Mouse (Mus musculus) frontal cortex, postnatal 25 days (tissue): Measurements from ENCODE around the gene Clk2.
A peak's percentile ranks its signal among the peaks of the same experiment; 100 is the strongest.
"Not testable (repeated sequence)": the region's sequence is repeated elsewhere in the genome, so short reads cannot be mapped to it uniquely, and the experiment has no call there.

ENCODE experiments used
- DNase-seq, 2 experiments: peaks; one replicate each; pipeline ENCODE4 v3.0.0; 2022; ENCODE audit warnings: low spot score in 2 of 2

Gene Clk2

GRCm38 (mm10) chr3:89159616-89160344 is 4.8 kb upstream of the Clk2 start, which contains the start of gene Hcn3:
TSS of gene Hcn3 (minus strand) at chr3:89160196.
- DNase-seq: peak; percentile 28 to 51

- DNase-seq: not testable (repeated sequence)
Measured at GRCm38 (mm10) chr3:89161207-89161606, 3.4 kb upstream of the Clk2 start.

- DNase-seq: no peak
Measured at GRCm38 (mm10) chr3:89161786-89162185, 2.8 kb upstream of the Clk2 start.

GRCm38 (mm10) chr3:89163123-89163522 is 1.5 kb upstream of the Clk2 start:
- DNase-seq: no peak

GRCm38 (mm10) chr3:89163643-89164245 is 851 bp upstream of the Clk2 start:
- no peak for DNase-seq

- no peak for DNase-seq
Measured at GRCm38 (mm10) chr3:89165268-89165870, 774 bp downstream of the Clk2 start.

GRCm38 (mm10) chr3:89166945-89167344 is 2.4 kb downstream of the Clk2 start:
- DNase-seq: no peak

- no peak for DNase-seq
Measured at GRCm38 (mm10) chr3:89174844-89175243, 10.2 kb downstream of the Clk2 start.

GRCm38 (mm10) chr3:89175544-89175943 is 10.9 kb downstream of the Clk2 start:
- DNase-seq: no peak

- DNase-seq: no peak
Measured at GRCm38 (mm10) chr3:89176421-89176820, 11.8 kb downstream of the Clk2 start.

GRCm38 (mm10) chr3:89177242-89178106 is 12.9 kb downstream of the Clk2 start, which contains the start of gene Scamp3:
TSS of gene Scamp3 (plus strand) at chr3:89177473.
- peak; percentile 60 to 78 for DNase-seq

GRCm38 (mm10) chr3:89178107-89178385 is 13.5 kb downstream of the Clk2 start:
- DNase-seq: no peak

- DNase-seq: no peak
Measured at GRCm38 (mm10) chr3:89179056-89179455, 14.5 kb downstream of the Clk2 start.

- no peak for DNase-seq
Measured at GRCm38 (mm10) chr3:89181749-89182500, 17.3 kb downstream of the Clk2 start.

- DNase-seq: no peak
Measured at GRCm38 (mm10) chr3:89182531-89183057, 18.0 kb downstream of the Clk2 start.

GRCm38 (mm10) chr3:89183058-89183958 is 18.7 kb downstream of the Clk2 start, which contains the start of gene Fam189b:
TSS of gene Fam189b (plus strand) at chr3:89183143.
- DNase-seq: peak; percentile 80 to 86

- no peak for DNase-seq
Measured at GRCm38 (mm10) chr3:89183959-89184315, 19.3 kb downstream of the Clk2 start.

- no peak for DNase-seq
Measured at GRCm38 (mm10) chr3:89187197-89187596, 22.6 kb downstream of the Clk2 start.

GRCm38 (mm10) chr3:89187690-89188477 is 23.3 kb downstream of the Clk2 start:
- no peak for DNase-seq
